In genomic region chr3:51748436-51749376, GRCm38 (mm10) we compare ENCODE assay signal across 9 mouse cellular contexts.
DNase-seq lines count a peak whose midpoint lies in the region; ATAC-seq and TF ChIP-seq lines count a peak whose summit lies in the region.
"Had no signal": no experiment of that assay in that cellular context is flagged by ENCODE, and none has a peak within 500 bp of the region (broad histone marks: within the 10 kb centered on the region; RNA-seq: fewer than 3 reads in every experiment).

No protein-coding gene starts in this region.

- H3K9ac ChIP-seq in liver, embryonic 12.5 days, result no peak overlapping the region
- no peak overlapping the region for H3K9ac ChIP-seq in liver, postnatal 0 days (replicated peaks)
- H3K9ac ChIP-seq in midbrain, embryonic 16.5 days (ENCODE audit: low read depth, low read length), result peak overlapping the region; percentile 56

- H3K9me3 ChIP-seq in liver, embryonic 12.5 days (replicated peaks), result no peaks in the 10 kb centered on the region
- H3K9me3 ChIP-seq in liver, postnatal 0 days (ENCODE audit: low read length), result no peaks in the 10 kb centered on the region
- H3K9me3 ChIP-seq in midbrain, embryonic 16.5 days (replicated peaks; ENCODE audit: control insufficient read depth, low read length, poor library complexity, severe bottlenecking), result no peaks in the 10 kb centered on the region

- H3K27ac ChIP-seq in liver, embryonic 12.5 days, result peak overlapping the region; percentile 17; the same call in 1 of the 2 replicates
- no peak overlapping the region for H3K27ac ChIP-seq in liver, postnatal 0 days (ENCODE audit: low read depth)
- H3K27ac ChIP-seq in midbrain, embryonic 16.5 days (ENCODE audit: low read length), result peak overlapping the region; percentile 88

- ATAC-seq in liver, embryonic 12.5 days, result no peak
- ATAC-seq in liver, postnatal 0 days, result no peak
- peak; percentile 66; the same call in 1 of the 2 replicates for ATAC-seq in midbrain, embryonic 16.5 days

- no peaks in the 10 kb centered on the region for H3K27me3 ChIP-seq in liver, embryonic 12.5 days (replicated peaks)
- no peaks in the 10 kb centered on the region for H3K27me3 ChIP-seq in liver, postnatal 0 days (ENCODE audit: insufficient read depth, low read length)
- H3K27me3 ChIP-seq in midbrain, embryonic 16.5 days (ENCODE audit: control insufficient read depth, insufficient read depth, low read depth, low read length), result no peaks in the 10 kb centered on the region

- no peaks in the 10 kb centered on the region for H3K36me3 ChIP-seq in liver, embryonic 12.5 days
- H3K36me3 ChIP-seq in liver, postnatal 0 days (replicated peaks; ENCODE audit: insufficient read depth, low read length), result no peaks in the 10 kb centered on the region
- no peaks in the 10 kb centered on the region for H3K36me3 ChIP-seq in midbrain, embryonic 16.5 days (ENCODE audit: control insufficient read depth, insufficient read depth, low read length)

- DNase-seq in liver, postnatal 0 days, result no peak
- peak; percentile 30 to 46 for DNase-seq in cerebellum, postnatal 36 days
- peak; percentile 46 for DNase-seq in gastrocnemius, postnatal 25 days
- no peak for DNase-seq in ovary, adult 18-20 months (ENCODE audit: low spot score)
- no peak for DNase-seq in thymus, adult 18-20 months
- DNase-seq in heart, adult 9 months (ENCODE audit: low spot score in 2 of 2), result no peak
- DNase-seq: kidney, postnatal 10 days had no signal

- H3K4me2 ChIP-seq in liver, embryonic 12.5 days, result no peak overlapping the region
- no peak overlapping the region for H3K4me2 ChIP-seq in liver, postnatal 0 days (ENCODE audit: low read depth, low read length)
- no peak overlapping the region for H3K4me2 ChIP-seq in midbrain, embryonic 16.5 days (ENCODE audit: low read length)

- TF ChIP-seq CTCF in liver, postnatal 0 days (IDR thresholded peaks at IDR 0.05; ENCODE audit: low read depth), result no peak

- WGBS in liver, embryonic 12.5 days (ENCODE audit: insufficient replicate concordance), result 78% methylated on average over 17 of the region's 17 CpGs
- WGBS in liver, postnatal 0 days (ENCODE audit: insufficient replicate concordance), result 79% methylated on average over 17 of the region's 17 CpGs
- 43% methylated on average over 17 of the region's 17 CpGs for WGBS in midbrain, embryonic 16.5 days

- peaks cover 54% of the 10 kb centered on the region for H3K4me1 ChIP-seq in liver, embryonic 12.5 days
- H3K4me1 ChIP-seq in liver, postnatal 0 days (ENCODE audit: insufficient read depth), result peaks cover 34% of the 10 kb centered on the region
- peaks cover 22% of the 10 kb centered on the region for H3K4me1 ChIP-seq in midbrain, embryonic 16.5 days (ENCODE audit: control insufficient read depth, insufficient read depth, low read length)

- H3K4me3 ChIP-seq in liver, embryonic 12.5 days, result no peak overlapping the region
- H3K4me3 ChIP-seq in liver, postnatal 0 days (ENCODE audit: low read depth, low read length), result no peak overlapping the region
- H3K4me3 ChIP-seq in midbrain, embryonic 16.5 days (ENCODE audit: low read depth, low read length), result no peak overlapping the region

- no peak for TF ChIP-seq EP300 in liver, postnatal 0 days (IDR thresholded peaks at IDR 0.05; ENCODE audit: low read depth)

Comparison
In these comparisons a context has a peak if more than half of its experiments do, and no peak if none do; other contexts are left out.
1. DNase-seq: peak in cerebellum, postnatal 36 days (2 of 2) and gastrocnemius, postnatal 25 days (single experiment); none in liver, postnatal 0 days (single experiment), ovary, adult 18-20 months (single experiment), thymus, adult 18-20 months (0 of 2) and heart, adult 9 months (0 of 2).